Mouse (Mus musculus) limb, embryonic 15.5 days (tissue): ENCODE data around the gene Rpap1. TPM values are rescaled to one million over a fixed set of nuclear protein-coding genes. Genes with fewer than 3 reads are reported as not detected.
"Not testable (repeated sequence)": the region's sequence is repeated elsewhere in the genome, so short reads cannot be mapped to it uniquely, and the experiment has no call there.

Experiments used
- ATAC-seq: fragments of 200-750 bp; cut with Nextera tagmentation; 2 replicates; pipeline ENCODE4 v1.8.0; 2017; ENCODE audit warnings: low read depth, moderate TSS enrichment; ENCODE audit not compliant: insufficient number of reproducible peaks, low FRiP score, low TSS enrichment
- H3K27ac ChIP-seq: fragments of 300-500 bp; sonication (generic); 2 replicates; pipeline ENCODE4 v1.5.1; 2015; ENCODE audit warnings: moderate library complexity, mild to moderate bottlenecking, inconsistent platforms
- H3K27me3 ChIP-seq: fragments of 300-500 bp; sonication (generic); 2 replicates; pipeline ENCODE4 v1.6.1; 2015; ENCODE audit warnings: inconsistent platforms
- H3K36me3 ChIP-seq: fragments of 300-500 bp; sonication (generic); 2 replicates; pipeline ENCODE4 v1.6.1; 2015; ENCODE audit warnings: inconsistent platforms
- H3K4me1 ChIP-seq: fragments of 300-500 bp; sonication (generic); 2 replicates; pipeline ENCODE4 v1.6.1; 2015; ENCODE audit warnings: inconsistent platforms
- H3K4me2 ChIP-seq: fragments of 300-500 bp; sonication (generic); 2 replicates; pipeline ENCODE4 v1.6.1; 2015; ENCODE audit warnings: mild to moderate bottlenecking, inconsistent platforms
- H3K4me3 ChIP-seq: fragments of 300-500 bp; sonication (generic); 2 replicates; pipeline ENCODE4 v1.5.1; 2015; ENCODE audit warnings: mild to moderate bottlenecking, inconsistent platforms
- H3K9ac ChIP-seq: fragments of 300-500 bp; sonication (generic); 2 replicates; pipeline ENCODE4 v1.6.1; 2015; ENCODE audit warnings: inconsistent platforms
- H3K9me3 ChIP-seq: fragments of 300-500 bp; sonication (generic); 2 replicates; pipeline ENCODE4 v1.6.1; 2016; ENCODE audit warnings: inconsistent platforms
- WGBS: fragments of 180-500 bp; shearing (Covaris S2); methylation state at CpG from one replicate; pipeline ENCODE4 v1.1.7; 2015; 5-methylcytosine and 5-hydroxymethylcytosine counted together
- polyA plus RNA-seq: library from polyadenylated mRNA; unstranded; fragments of >200 nt; fragmentation: Nextera tagmentation; extraction: Ambion mirVana; gene quantifications from 2 replicates; pipeline ENCODE4 v1.2.1, GENCODE M21; 2015

The Rpap1 gene
- polyA plus RNA-seq, 1 experiment from 2014 or later, result 22.2 TPM

DNA sequence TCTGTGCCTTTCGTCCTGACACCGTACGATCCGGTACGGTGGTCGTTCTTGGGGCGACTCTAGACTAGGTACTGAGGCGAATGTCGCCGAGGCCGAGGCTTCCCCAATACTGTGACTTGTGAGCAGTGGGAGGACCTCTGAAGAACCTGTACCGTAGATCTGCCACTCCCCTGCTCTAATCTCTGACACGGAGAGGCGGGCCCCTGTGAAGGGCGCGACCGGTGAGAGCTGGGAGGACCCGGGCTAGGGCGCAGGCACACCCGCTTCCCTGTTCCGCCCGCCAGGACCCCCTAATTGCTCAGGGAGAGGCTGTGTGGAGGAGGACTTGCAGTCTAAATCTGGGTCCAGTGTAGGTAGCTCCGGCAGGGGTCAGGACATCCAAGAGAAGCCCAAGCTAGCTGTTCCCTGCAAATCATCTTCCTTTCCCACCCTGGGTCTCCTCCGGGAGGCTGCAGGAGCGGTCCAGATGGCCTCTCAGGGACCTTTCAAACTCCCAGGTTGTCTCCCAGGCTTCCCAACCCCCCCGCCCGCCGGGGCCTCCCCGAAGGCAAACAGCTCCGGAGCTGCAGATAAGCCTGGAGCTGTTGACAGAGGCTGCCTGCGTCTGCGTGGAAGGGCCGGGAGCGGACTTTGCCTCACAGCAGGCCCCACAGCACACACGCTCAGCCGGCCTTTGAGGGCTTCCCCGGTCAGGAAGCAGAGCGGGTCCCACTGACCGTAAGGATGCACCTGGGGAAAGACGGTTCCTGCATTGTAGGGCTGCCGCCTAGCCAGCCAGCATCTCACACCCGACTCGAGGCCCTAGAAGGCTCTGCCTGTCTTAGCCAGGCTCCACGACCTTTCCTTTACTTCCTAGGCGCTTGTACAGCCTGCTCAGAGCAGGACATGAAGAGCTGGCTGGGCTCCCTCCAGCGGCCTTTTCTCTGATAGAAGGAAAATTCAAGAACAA lies 42.9 kb downstream of the Rpap1 start:
- peak overlapping the region; percentile 29 for H3K4me2 ChIP-seq
- WGBS, result 6% methylated on average over 46 of the region's 46 CpGs
- peaks cover 61% of the 10 kb centered on the region for H3K27me3 ChIP-seq

DNA sequence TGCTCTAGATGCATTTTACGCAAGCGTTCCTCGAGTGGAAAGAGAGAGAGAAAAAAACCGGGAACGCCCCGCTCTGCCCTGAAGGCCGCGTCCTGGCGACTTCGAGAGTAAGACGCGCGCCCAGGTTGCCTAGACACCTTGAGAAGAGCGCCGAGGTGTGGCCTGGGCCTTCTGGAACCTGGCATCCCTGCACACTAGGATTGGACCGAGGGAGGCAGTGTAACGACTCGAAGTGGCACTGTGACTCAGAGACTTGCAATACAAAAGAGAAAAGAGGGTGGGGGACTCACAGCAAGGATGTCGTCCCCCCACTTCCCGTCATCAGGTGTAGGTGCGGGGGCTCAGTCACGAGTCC lies 43.6 kb downstream of the Rpap1 start:
- no peak for ATAC-seq
- Histone ChIP-seq H3K9me3 (no peaks in the 10 kb centered on the region), H3K9ac (no peak overlapping the region), H3K27me3 (peaks cover 55% of the 10 kb centered on the region), H3K4me3 (peak overlapping the region; percentile 70), H3K4me2 (peak overlapping the region; percentile 29), H3K36me3 (no peaks in the 10 kb centered on the region), H3K27ac (no peak overlapping the region), H3K4me1 (peaks cover 38% of the 10 kb centered on the region)
- 6% methylated on average over 22 of the region's 22 CpGs for WGBS

More for the DNA sequence above, 42.9 kb downstream of the Rpap1 start:
- ATAC-seq, result no peak
- H3K9ac ChIP-seq, result no peak overlapping the region
- no peaks in the 10 kb centered on the region for H3K36me3 ChIP-seq
- H3K4me1 ChIP-seq, result peaks cover 38% of the 10 kb centered on the region
- H3K4me3 ChIP-seq, result peak overlapping the region; percentile 70
- H3K9me3 ChIP-seq, result no peaks in the 10 kb centered on the region
- no peak overlapping the region for H3K27ac ChIP-seq

DNA sequence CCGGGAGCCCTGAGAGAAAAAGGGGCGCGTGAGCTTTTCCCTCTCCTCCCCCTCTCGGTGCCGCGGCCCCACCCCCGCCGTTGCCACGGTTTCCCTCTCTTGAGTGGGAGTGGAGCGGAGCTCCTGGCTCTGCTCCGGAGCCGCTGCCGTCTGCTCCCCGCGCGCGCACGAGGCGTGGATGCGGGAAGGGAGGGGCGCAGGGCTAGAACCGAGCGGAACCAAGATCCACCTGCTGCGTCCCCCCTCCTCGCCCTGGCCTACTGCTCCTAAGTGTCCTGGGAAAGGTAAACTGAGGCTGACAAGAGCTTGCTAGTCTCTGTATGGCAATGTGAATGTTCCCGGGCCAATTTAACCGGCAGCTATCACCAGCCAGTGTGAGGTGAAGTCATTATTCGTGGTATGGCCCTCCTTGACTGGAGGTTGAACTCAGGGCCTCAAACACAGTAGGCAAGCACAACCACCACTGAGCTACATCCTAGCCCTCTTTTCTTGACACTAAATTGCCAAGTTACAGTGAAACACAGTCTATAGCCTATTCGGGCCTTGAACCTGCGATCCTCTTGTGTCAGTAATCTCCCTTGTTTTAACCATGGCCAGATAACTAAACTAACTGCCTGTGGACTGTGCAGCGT lies 44.0 kb downstream of the Rpap1 start:
- Histone ChIP-seq H3K4me1 (peaks cover 38% of the 10 kb centered on the region), H3K36me3 (no peaks in the 10 kb centered on the region), H3K9me3 (no peaks in the 10 kb centered on the region), H3K4me2 (peak overlapping the region; percentile 100), H3K4me3 (peak overlapping the region; percentile 70), H3K27ac (no peak overlapping the region), H3K27me3 (peaks cover 53% of the 10 kb centered on the region), H3K9ac (no peak overlapping the region)
- WGBS, result 11% methylated on average over 28 of the region's 31 CpGs
- ATAC-seq, result no peak

DNA sequence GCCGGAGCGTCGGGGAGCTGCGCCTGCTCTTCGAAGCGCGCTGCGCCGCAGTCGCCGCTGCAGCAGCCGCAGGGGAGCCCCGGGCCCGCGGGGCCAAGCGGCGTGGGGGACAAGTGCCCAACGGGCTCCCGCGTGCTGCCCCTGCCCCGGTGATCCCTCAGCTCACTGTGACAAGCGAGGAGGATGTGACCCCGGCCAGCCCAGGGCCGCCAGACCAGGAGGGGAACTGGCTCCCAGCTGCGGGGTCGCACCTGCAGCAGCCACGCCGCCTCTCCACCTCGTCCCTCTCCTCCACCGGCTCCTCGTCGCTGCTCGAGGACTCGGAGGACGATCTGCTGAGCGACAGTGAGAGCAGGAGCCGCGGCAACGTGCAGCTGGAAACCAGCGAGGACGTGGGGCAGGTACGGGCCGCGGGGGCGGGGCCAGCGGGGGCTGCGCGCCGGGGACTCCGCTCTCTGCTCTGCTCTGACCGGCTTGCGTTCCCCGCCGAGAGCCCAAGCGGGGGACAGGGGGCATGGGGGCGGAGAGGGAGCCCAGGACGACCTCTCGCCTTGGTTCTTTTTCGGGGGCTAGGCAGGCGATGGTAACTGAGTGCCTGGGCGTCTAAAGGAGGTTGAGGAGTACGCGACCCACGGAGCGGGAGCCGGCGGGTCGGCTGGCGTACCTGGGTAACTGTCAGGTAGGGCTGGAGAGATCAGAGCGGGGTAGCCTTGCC lies 44.7 kb downstream of the Rpap1 start:
- ATAC-seq, result no peak; the same call in 1 of the 2 replicates
- H3K27ac ChIP-seq, result no peak overlapping the region
- WGBS, result under 1% methylated on average over 67 of the region's 70 CpGs
- H3K9ac ChIP-seq, result peak overlapping the region; percentile 44
- H3K9me3 ChIP-seq, result no peaks in the 10 kb centered on the region
- no peaks in the 10 kb centered on the region for H3K36me3 ChIP-seq
- peaks cover 47% of the 10 kb centered on the region for H3K27me3 ChIP-seq
- H3K4me3 ChIP-seq, result peak overlapping the region; percentile 70
- peaks cover 38% of the 10 kb centered on the region for H3K4me1 ChIP-seq
- peak overlapping the region; percentile 100 for H3K4me2 ChIP-seq

GRCm38 (mm10) chr2:119741581-119742411 lies 45.5 kb downstream of the Rpap1 start, which contains the start of gene Itpka:
TSS of gene Itpka (plus strand) at chr2:119742337.
- under 1% methylated on average over 52 of the region's 53 CpGs for WGBS
- Histone ChIP-seq H3K9ac (peak within 1 kb of the TSS; percentile 44), H3K4me2 (peak within 1 kb of the TSS; percentile 100), H3K36me3 (no peaks in the 10 kb centered on the region), H3K27me3 (peaks cover 41% of the 10 kb centered on the region), H3K4me3 (peak within 1 kb of the TSS; percentile 70), H3K9me3 (no peaks in the 10 kb centered on the region), H3K4me1 (peaks cover 43% of the 10 kb centered on the region), H3K27ac (no peak within 1 kb of the TSS; the same call in 1 of the 2 replicates)
- ATAC-seq, result peak; percentile 66

- H3K4me2 ChIP-seq, result no peak overlapping the region
- H3K4me1 ChIP-seq, result peaks cover 43% of the 10 kb centered on the region
- 22% methylated on average over 2 of the region's 2 CpGs for WGBS
Measured at GRCm38 (mm10) chr2:119740567-119740966, 46.8 kb downstream of the Rpap1 start.

GRCm38 (mm10) chr2:119737124-119737523 lies 50.2 kb downstream of the Rpap1 start:
- Histone ChIP-seq H3K27ac (no peak overlapping the region), H3K9me3 (no peaks in the 10 kb centered on the region), H3K27me3 (no peaks in the 10 kb centered on the region), H3K4me1 (peaks cover 16% of the 10 kb centered on the region), H3K4me3 (no peak overlapping the region), H3K9ac (no peak overlapping the region), H3K4me2 (no peak overlapping the region), H3K36me3 (peaks cover 31% of the 10 kb centered on the region)
- 19% methylated on average over 12 of the region's 12 CpGs for WGBS
- ATAC-seq, result no peak

More at GRCm38 (mm10) chr2:119740567-119740966, 46.8 kb downstream of the Rpap1 start:
- Histone ChIP-seq H3K9ac (no peak overlapping the region), H3K27ac (no peak overlapping the region), H3K4me3 (no peak overlapping the region), H3K9me3 (no peaks in the 10 kb centered on the region), H3K36me3 (peaks cover 5% of the 10 kb centered on the region), H3K27me3 (peaks cover 32% of the 10 kb centered on the region)
- no peak for ATAC-seq

DNA sequence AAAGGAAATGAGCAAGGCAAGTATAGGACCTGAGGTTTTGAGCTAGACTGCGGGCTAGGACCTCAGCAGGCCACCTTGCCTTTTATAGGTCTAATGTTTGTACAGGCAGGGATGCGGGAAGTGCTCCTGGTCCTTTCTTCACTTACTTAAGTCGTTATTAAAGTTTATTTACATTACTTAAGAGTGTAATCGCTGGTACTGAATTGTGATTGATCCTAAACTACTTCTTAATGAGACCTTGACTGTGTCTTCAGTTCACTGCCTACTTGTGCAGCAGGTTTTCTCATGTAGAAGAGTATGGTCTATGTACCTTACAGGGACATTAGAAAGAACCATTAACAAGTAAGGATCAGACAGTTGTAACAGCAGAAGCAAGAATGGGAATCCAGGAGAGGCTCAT lies 56.6 kb downstream of the Rpap1 start:
- H3K27me3 ChIP-seq, result no peaks in the 10 kb centered on the region
- peaks cover 89% of the 10 kb centered on the region for H3K36me3 ChIP-seq
- H3K9ac ChIP-seq, result no peak overlapping the region
- ATAC-seq, result no peak
- 84% methylated on average over 4 of the region's 4 CpGs for WGBS
- no peak overlapping the region for H3K27ac ChIP-seq
- H3K4me2 ChIP-seq, result no peak overlapping the region
- H3K4me3 ChIP-seq, result no peak overlapping the region
- H3K4me1 ChIP-seq, result no peaks in the 10 kb centered on the region
- H3K9me3 ChIP-seq, result no peaks in the 10 kb centered on the region

DNA sequence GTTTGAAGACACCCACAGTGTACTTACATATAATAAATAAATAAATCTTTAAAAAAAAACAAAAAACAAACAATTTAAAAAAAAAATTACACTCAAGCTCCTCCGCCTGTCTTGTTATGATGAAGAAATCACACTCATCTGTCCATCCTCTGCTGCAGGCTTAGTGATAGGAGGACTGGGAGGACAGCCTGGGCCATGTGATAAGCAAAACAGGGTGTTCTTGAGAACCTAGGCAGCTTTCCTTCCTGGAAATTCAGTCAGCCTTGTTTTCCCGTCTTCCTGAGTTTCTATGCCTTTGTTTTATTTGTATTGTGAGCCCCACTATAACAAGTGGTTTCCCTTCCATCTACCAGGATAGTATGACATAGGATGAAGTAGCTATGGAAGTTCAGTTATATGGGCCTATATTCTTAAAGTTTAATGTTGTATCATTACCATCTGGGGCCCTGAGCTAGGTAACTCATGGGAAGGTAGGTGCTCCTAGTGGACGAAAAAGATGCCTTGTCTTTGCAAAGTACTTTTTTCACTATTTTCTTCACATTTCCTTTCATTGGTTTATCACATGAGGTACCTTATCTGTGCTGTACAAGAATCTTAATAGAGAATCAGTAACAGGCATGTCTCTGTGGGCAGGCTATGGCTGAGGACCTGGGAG lies 59.4 kb downstream of the Rpap1 start:
- no peaks in the 10 kb centered on the region for H3K9me3 ChIP-seq
- 88% methylated on average over 3 of the region's 3 CpGs for WGBS
- no peak for ATAC-seq

DNA sequence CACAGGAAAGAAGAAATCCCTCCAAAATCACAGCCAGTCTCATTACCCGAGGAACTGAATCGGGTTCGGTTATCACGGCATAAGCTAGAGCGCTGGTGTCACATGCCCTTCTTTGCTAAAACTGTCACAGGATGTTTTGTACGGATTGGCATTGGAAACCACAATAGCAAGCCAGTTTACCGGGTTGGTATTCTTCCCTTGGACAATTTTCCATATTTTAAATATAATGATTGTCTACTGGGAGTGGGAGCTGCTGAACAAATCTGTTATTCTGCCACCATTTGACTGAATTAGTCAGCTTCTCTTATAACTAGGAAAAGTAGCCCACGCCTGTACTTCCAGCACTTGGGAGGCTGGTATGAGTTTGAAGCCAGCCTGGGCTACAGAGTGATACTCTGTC lies 66.3 kb downstream of the Rpap1 start:
- Histone ChIP-seq H3K27ac (no peak overlapping the region), H3K9ac (no peak overlapping the region), H3K4me2 (no peak overlapping the region), H3K4me1 (no peaks in the 10 kb centered on the region), H3K4me3 (no peak overlapping the region), H3K36me3 (peaks cover 86% of the 10 kb centered on the region), H3K27me3 (no peaks in the 10 kb centered on the region), H3K9me3 (no peaks in the 10 kb centered on the region)
- no peak for ATAC-seq
- WGBS, result 96% methylated on average over 8 of the region's 8 CpGs

More for the DNA sequence above, 59.4 kb downstream of the Rpap1 start:
- Histone ChIP-seq H3K36me3 (peaks cover 93% of the 10 kb centered on the region), H3K9ac (no peak overlapping the region), H3K27me3 (no peaks in the 10 kb centered on the region), H3K4me2 (no peak overlapping the region), H3K27ac (no peak overlapping the region), H3K4me3 (no peak overlapping the region), H3K4me1 (no peaks in the 10 kb centered on the region)

DNA sequence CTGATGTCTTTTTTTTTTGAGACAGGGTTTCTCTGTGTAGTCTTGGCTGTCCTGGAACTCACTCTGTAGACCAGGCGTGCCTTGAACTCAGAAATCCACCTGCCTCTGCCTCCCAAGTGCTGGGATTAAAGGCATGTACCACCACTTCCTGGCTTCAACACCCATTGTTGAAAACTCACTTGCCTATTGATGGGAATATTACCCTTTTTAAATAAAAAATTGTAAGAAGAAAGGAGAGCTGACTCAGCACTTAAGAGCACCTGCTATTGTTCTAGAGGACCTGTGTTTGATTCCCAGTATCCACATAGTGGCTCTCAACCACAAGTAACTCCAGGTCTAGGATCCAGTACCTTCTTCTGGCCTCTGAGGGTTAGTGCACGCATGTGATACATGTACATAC lies 71.5 kb downstream of the Rpap1 start:
- H3K9me3 ChIP-seq, H3K4me1 ChIP-seq, H3K27ac ChIP-seq, H3K9ac ChIP-seq, H3K4me2 ChIP-seq, H3K4me3 ChIP-seq, ATAC-seq, H3K27me3 ChIP-seq: not testable (repeated sequence)
- H3K36me3 ChIP-seq, result peaks cover 68% of the 10 kb centered on the region
- 92% methylated on average over 2 of the region's 2 CpGs for WGBS
